Mouse (Mus musculus): Measurements from ENCODE around the gene Ajm1.

GRCm38 (mm10) chr2:25557221-25557963 is 24.2 kb downstream of the Ajm1 start, which contains the start of gene Edf1:
- TF ChIP-seq CTCF (conservative IDR thresholded peaks at IDR 0.05; ENCODE audit: low read length) (no peak), POU5F1 (IDR thresholded peaks at IDR 0.05; ENCODE audit: borderline replicate concordance, low read length) (no peak)

Data from E14TG2a.4 (cell line).